Mouse (Mus musculus) heart, postnatal 0 days (tissue): ENCODE measurements around the gene Adcy2. TPM values are rescaled to one million over a fixed set of nuclear protein-coding genes. Genes with fewer than 3 reads are reported as not detected.

Source experiments
- ATAC-seq: fragments of 200-750 bp; cut with Nextera tagmentation; 2 replicates; pipeline ENCODE4 v1.8.0; 2017; ENCODE audit warnings: low read depth, moderate number of reproducible peaks, moderate library complexity; ENCODE audit not compliant: insufficient read depth
- DNase-seq: peaks from one replicate; pipeline ENCODE4 v3.0.0-alpha.2; 2016; ENCODE audit warnings: low spot score
- H3K27ac ChIP-seq: fragments of 300-500 bp; sonication (generic); 2 replicates; pipeline ENCODE4 v1.5.1; 2014; ENCODE audit warnings: low read depth, mild to moderate bottlenecking
- H3K27me3 ChIP-seq: fragments of 300-500 bp; sonication (generic); 2 replicates; pipeline ENCODE4 v1.6.1; 2014; ENCODE audit warnings: low read length, mixed read lengths; ENCODE audit not compliant: control insufficient read depth, insufficient read depth
- H3K36me3 ChIP-seq: fragments of 300-500 bp; sonication (generic); replicated peaks from 2 replicates; pipeline ENCODE4 v1.6.1; 2014; ENCODE audit warnings: low read length, mixed read lengths; ENCODE audit not compliant: control insufficient read depth, insufficient read depth
- H3K4me1 ChIP-seq: fragments of 300-500 bp; sonication (generic); 2 replicates; pipeline ENCODE4 v1.6.1; 2014; ENCODE audit warnings: antibody characterized with exemption; ENCODE audit not compliant: control insufficient read depth, insufficient read depth
- H3K4me2 ChIP-seq: fragments of 300-500 bp; sonication (generic); 2 replicates; pipeline ENCODE4 v1.6.1; 2014; ENCODE audit warnings: low read depth, mild to moderate bottlenecking, low read length, moderate library complexity
- H3K4me3 ChIP-seq: fragments of 300-500 bp; sonication (generic); 2 replicates; pipeline ENCODE4 v1.5.1; 2014; ENCODE audit warnings: low read depth, low read length
- H3K9ac ChIP-seq: fragments of 300-500 bp; sonication (generic); replicated peaks from 2 replicates; pipeline ENCODE4 v1.6.1; 2014; ENCODE audit warnings: low read depth, low read length, mixed read lengths
- H3K9me3 ChIP-seq: fragments of 300-500 bp; sonication (generic); replicated peaks from 2 replicates; pipeline ENCODE4 v1.6.1; 2016; ENCODE audit warnings: low read length; ENCODE audit not compliant: control insufficient read depth
- CTCF ChIP-seq: IDR thresholded peaks from 2 replicates; pipeline ENCODE4 v1.5.1; 2016; ENCODE audit warnings: antibody characterized with exemption, control low read depth, low read depth
- EP300 ChIP-seq: IDR thresholded peaks from 2 replicates; pipeline ENCODE4 v1.6.1; 2016; ENCODE audit warnings: antibody characterized with exemption, low read depth
- WGBS: fragments of 180-500 bp; shearing (Covaris S2); extraction: QIAGEN DNeasy Blood & Tissue Kit; methylation state at CpG from one replicate; pipeline ENCODE4 v1.1.7; 2014; 5-methylcytosine and 5-hydroxymethylcytosine counted together
- polyA plus RNA-seq: library from polyadenylated mRNA; unstranded; fragments of >200 nt; fragmentation: Nextera tagmentation; extraction: Ambion mirVana; gene quantifications from 2 replicates; pipeline ENCODE4 v1.2.1, GENCODE M21; 2015
- total RNA-seq: library from RNA; depleted of rRNA; stranded (reverse); fragments of >200 nt; gene quantifications from 2 replicates; pipeline ENCODE4 v1.2.3, GENCODE M21; 2014; ENCODE audit warnings: low replicate concordance; rRNA removed

Adcy2 gene
- total RNA-seq, result 0.34 and 0.77 TPM in 2 replicates
- 0.19 and 0.30 TPM in 2 replicates for polyA plus RNA-seq

GRCm38 (mm10) chr13:68998918-68999801 lies at the start of gene Adcy2:
Gene Adcy2, minus strand, starts transcription at chr13:68999541.
- peak within 1 kb of the TSS; percentile 54 for H3K4me3 ChIP-seq
- peak; percentile 78 for ATAC-seq
- H3K27me3 ChIP-seq, result peaks cover 43% of the 10 kb centered on the region
- H3K36me3 ChIP-seq, result no peaks in the 10 kb centered on the region
- under 1% methylated on average over 61 of the region's 106 CpGs for WGBS
- TF ChIP-seq EP300, result no peak
- no peak for TF ChIP-seq CTCF
- H3K4me2 ChIP-seq, result peak within 1 kb of the TSS; percentile 92
- peak; percentile 21 for DNase-seq
- no peaks in the 10 kb centered on the region for H3K9me3 ChIP-seq
- peaks cover 8% of the 10 kb centered on the region; the same call in 1 of the 2 replicates for H3K4me1 ChIP-seq
- peak within 1 kb of the TSS; percentile 47 for H3K9ac ChIP-seq
- H3K27ac ChIP-seq, result no peak within 1 kb of the TSS

- ATAC-seq (no peak), DNase-seq (no peak)
- no peaks in the 10 kb centered on the region for H3K36me3 ChIP-seq
- no peak overlapping the region for H3K4me3 ChIP-seq
- no peak overlapping the region for H3K9ac ChIP-seq
- 0 out of 2 replicates have a peak, but pooled peaks cover 5% of the 10 kb centered on the region for H3K9me3 ChIP-seq
- no peak overlapping the region for H3K4me2 ChIP-seq
- H3K27me3 ChIP-seq, result no peaks in the 10 kb centered on the region
- WGBS, result 70% methylated on average over 5 of the region's 5 CpGs
- H3K4me1 ChIP-seq, result no peaks in the 10 kb centered on the region
- TF ChIP-seq CTCF (no peak), EP300 (no peak)
- no peak overlapping the region for H3K27ac ChIP-seq
These were observed 37.8 kb upstream of the Adcy2 start for GRCm38 (mm10) chr13:69036991-69037597.

- H3K4me1 ChIP-seq, result no peaks in the 10 kb centered on the region
- DNase-seq, result no peak
- no peak overlapping the region for H3K27ac ChIP-seq
- no peak for TF ChIP-seq CTCF
- no peak for TF ChIP-seq EP300
- no peak for ATAC-seq
- 0 out of 2 replicates have a peak, but pooled peaks cover 5% of the 10 kb centered on the region for H3K9me3 ChIP-seq
- no peak overlapping the region for H3K9ac ChIP-seq
- 56% methylated on average over 1 of the region's 1 CpGs for WGBS
- no peaks in the 10 kb centered on the region for H3K36me3 ChIP-seq
- H3K4me3 ChIP-seq, result no peak overlapping the region
- no peak overlapping the region for H3K4me2 ChIP-seq
- H3K27me3 ChIP-seq, result no peaks in the 10 kb centered on the region
These were observed 35.3 kb upstream of the Adcy2 start for GRCm38 (mm10) chr13:69034621-69035020.

GRCm38 (mm10) chr13:69033532-69033931 lies 34.2 kb upstream of the Adcy2 start:
- no peak overlapping the region for H3K4me3 ChIP-seq
- TF ChIP-seq CTCF, result no peak
- TF ChIP-seq EP300, result no peak
- H3K27ac ChIP-seq, result no peak overlapping the region
- ATAC-seq (no peak), DNase-seq (no peak)
- no peaks in the 10 kb centered on the region for H3K4me1 ChIP-seq
- H3K36me3 ChIP-seq, result no peaks in the 10 kb centered on the region
- H3K4me2 ChIP-seq, result no peak overlapping the region
- 70% methylated on average over 7 of the region's 7 CpGs for WGBS
- H3K27me3 ChIP-seq, result no peaks in the 10 kb centered on the region
- H3K9me3 ChIP-seq, result 0 out of 2 replicates have a peak, but pooled peaks cover 2% of the 10 kb centered on the region
- H3K9ac ChIP-seq, result no peak overlapping the region

GRCm38 (mm10) chr13:69029078-69029757 lies 29.9 kb upstream of the Adcy2 start:
- Histone ChIP-seq H3K4me2 (no peak overlapping the region), H3K27ac (no peak overlapping the region), H3K9me3 (no peaks in the 10 kb centered on the region), H3K4me1 (no peaks in the 10 kb centered on the region), H3K9ac (no peak overlapping the region), H3K4me3 (no peak overlapping the region), H3K36me3 (no peaks in the 10 kb centered on the region), H3K27me3 (no peaks in the 10 kb centered on the region)
- TF ChIP-seq CTCF (no peak), EP300 (no peak)
- DNase-seq (no peak), ATAC-seq (no peak)
- WGBS, result 66% methylated on average over 4 of the region's 4 CpGs
